Mouse (Mus musculus) heart, embryonic 14.5 days (tissue): ENCODE data around the gene Atp7a. TPM values are rescaled to one million over a fixed set of nuclear protein-coding genes. Genes with fewer than 3 reads are reported as not detected.

Experiments used
- ATAC-seq: fragments of 200-750 bp; cut with Nextera tagmentation; 2 replicates; pipeline ENCODE4 v1.8.0; 2017; ENCODE audit warnings: low read depth, moderate TSS enrichment; ENCODE audit not compliant: insufficient number of reproducible peaks, insufficient read depth, low FRiP score
- H3K27ac ChIP-seq, 2 experiments: fragments of 200-500 bp in 1 of 2; fragments of 300-500 bp in 1 of 2; sonication (generic) in 1 of 2; replicated peaks in 1 of 2; 2 replicates each; pipeline ENCODE4 v1.5.1; 2012 to 2014; ENCODE audit warnings: low read depth in 2 of 2, low read length in 2 of 2, control low read depth in 1 of 2, mild to moderate bottlenecking in 1 of 2, mixed read lengths in 1 of 2; ENCODE audit not compliant: control insufficient read depth in 1 of 2, insufficient read depth in 1 of 2
- H3K27me3 ChIP-seq: fragments of 300-500 bp; sonication (generic); 2 replicates; pipeline ENCODE4 v1.6.1; 2014; ENCODE audit warnings: mild to moderate bottlenecking, low read length, control low read depth; ENCODE audit not compliant: control insufficient read depth, insufficient read depth
- H3K36me3 ChIP-seq: fragments of 300-500 bp; sonication (generic); 2 replicates; pipeline ENCODE4 v1.6.1; 2014; ENCODE audit warnings: mild to moderate bottlenecking, control low read depth, low read length, mixed read lengths; ENCODE audit not compliant: control insufficient read depth, insufficient read depth
- H3K4me1 ChIP-seq, 2 experiments: fragments of 200-500 bp in 1 of 2; fragments of 300-500 bp in 1 of 2; sonication (generic) in 1 of 2; 2 replicates each; pipeline ENCODE4 v1.6.1; 2012 to 2014; ENCODE audit warnings: low read length in 2 of 2, control low read depth in 1 of 2, mixed read lengths in 1 of 2; ENCODE audit not compliant: control insufficient read depth in 2 of 2, insufficient read depth in 2 of 2
- H3K4me2 ChIP-seq: fragments of 300-500 bp; sonication (generic); 2 replicates; pipeline ENCODE4 v1.6.1; 2014; ENCODE audit warnings: mild to moderate bottlenecking, low read length
- H3K4me3 ChIP-seq, 2 experiments: fragments of 200-500 bp in 1 of 2; fragments of 300-500 bp in 1 of 2; sonication (generic) in 1 of 2; 2 replicates each; pipeline ENCODE4 v1.5.1; 2012 to 2014; ENCODE audit warnings: low read length in 2 of 2, mild to moderate bottlenecking in 2 of 2, control low read depth in 1 of 2, low read depth in 1 of 2, moderate library complexity in 1 of 2; ENCODE audit not compliant: control insufficient read depth in 1 of 2, insufficient read depth in 1 of 2
- H3K9ac ChIP-seq: fragments of 300-500 bp; sonication (generic); 2 replicates; pipeline ENCODE4 v1.6.1; 2014; ENCODE audit warnings: mild to moderate bottlenecking, low read length
- H3K9me3 ChIP-seq: fragments of 300-500 bp; sonication (generic); 2 replicates; pipeline ENCODE4 v1.6.1; 2016; ENCODE audit warnings: low read length, control low read depth; ENCODE audit not compliant: control insufficient read depth
- WGBS: fragments of 180-500 bp; shearing (Covaris S2); extraction: QIAGEN DNeasy Blood & Tissue Kit; methylation state at CpG from one replicate; pipeline ENCODE4 v1.1.7; 2014; 5-methylcytosine and 5-hydroxymethylcytosine counted together
- polyA plus RNA-seq: library from polyadenylated mRNA; unstranded; fragments of >200 nt; fragmentation: Nextera tagmentation; extraction: Ambion mirVana; gene quantifications from 2 replicates; pipeline ENCODE4 v1.2.1, GENCODE M21; 2014

The Atp7a gene
- polyA plus RNA-seq, 1 experiment from 2014 or later: 17.1 TPM

DNA sequence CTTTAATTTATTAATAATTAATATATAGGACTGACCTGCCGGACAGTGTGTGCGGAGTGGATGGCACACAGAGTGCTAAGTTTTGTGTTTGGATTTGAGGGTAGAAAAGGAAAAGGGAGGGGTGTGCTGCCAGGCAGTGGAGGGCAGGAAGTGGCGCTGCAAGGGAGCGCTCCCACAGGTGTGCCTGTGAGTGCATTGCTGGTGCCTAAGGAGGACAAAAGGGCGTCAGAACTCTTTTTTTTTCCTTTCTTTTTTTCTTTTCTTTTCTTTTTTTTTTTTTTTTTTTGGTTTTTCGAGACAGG, 144.7 kb downstream of the Atp7a start:
- Histone ChIP-seq H3K27me3 (no peaks in the 10 kb centered on the region), H3K9ac (peak overlapping the region; percentile 22; the same call in 1 of the 2 replicates), H3K36me3 (no peaks in the 10 kb centered on the region), H3K9me3 (no peaks in the 10 kb centered on the region), H3K4me2 (peak overlapping the region; percentile 61), H3K4me3 (peak overlapping the region in 1 of 2 experiments; percentile 33; a peak in 2 of 4 replicates), H3K27ac (no peak overlapping the region), H3K4me1 (no peaks in the 10 kb centered on the region)
- 62% methylated on average over 5 of the region's 6 CpGs for WGBS
- no peak for ATAC-seq

Other genes with a start within 250 kb of the Atp7a start
- gene Atrx, start 97.9 kb upstream of the Atp7a start, polyA plus RNA-seq: 116 and 126 TPM in 2 replicates
- gene Magt1, start 15.4 kb upstream of the Atp7a start, polyA plus RNA-seq: 46.5 and 47.1 TPM in 2 replicates
- gene Cox7b, start 11.6 kb upstream of the Atp7a start, polyA plus RNA-seq: 1,059 and 1,079 TPM in 2 replicates
- 0.69 and 0.89 TPM in 2 replicates for gene Tlr13, start 115.9 kb downstream of the Atp7a start, polyA plus RNA-seq
- gene Pgk1, start 159.8 kb downstream of the Atp7a start, polyA plus RNA-seq: 708 and 743 TPM in 2 replicates
- 23.4 and 24.7 TPM in 2 replicates for gene Taf9b, start 193.9 kb downstream of the Atp7a start, polyA plus RNA-seq
- gene Fnd3c2, start 228.1 kb downstream of the Atp7a start, polyA plus RNA-seq: not detected in 2 replicates